Mouse (Mus musculus): Measurements from ENCODE around the gene Cacng8. TPM values are rescaled to one million over a fixed set of nuclear protein-coding genes. Genes with fewer than 3 reads are reported as not detected.

Gene Cacng8
- polyA plus RNA-seq, 1 experiment: 1.8 TPM

- 93% methylated on average over 5 of the region's 5 CpGs for WGBS
- TF ChIP-seq POLR2A (IDR thresholded peaks at IDR 0.05; ENCODE audit: low read depth, low read length): no peak
Measured at GRCm38 (mm10) chr7:3384807-3385319, 5.6 kb upstream of the Cacng8 start.

GRCm38 (mm10) chr7:3386036-3386730 lies 4.3 kb upstream of the Cacng8 start:
- Histone ChIP-seq H3K4me3 (ENCODE audit: extremely low read depth, insufficient read depth, insufficient read length) (no peak overlapping the region), H3K27me3 (ENCODE audit: control insufficient read depth, insufficient read depth, low read length) (no peaks in the 10 kb centered on the region), H3K4me1 (ENCODE audit: control insufficient read depth, insufficient read depth, insufficient read length) (no peaks in the 10 kb centered on the region), H3K27ac (ENCODE audit: insufficient read depth, low read length) (no peak overlapping the region), H3K36me3 (ENCODE audit: control insufficient read depth, insufficient read depth, low read length) (no peaks in the 10 kb centered on the region)
- TF ChIP-seq CTCF (IDR thresholded peaks at IDR 0.05; ENCODE audit: extremely low read depth, insufficient read depth, insufficient read length, insufficient replicate concordance) (no peak), POLR2A (IDR thresholded peaks at IDR 0.05; ENCODE audit: low read depth, low read length) (no peak)
- DNase-seq (ENCODE audit: low read depth in 1 of 2, low spot score in 2 of 2): no peak
- 77% methylated on average over 6 of the region's 6 CpGs for WGBS

More at GRCm38 (mm10) chr7:3384807-3385319, 5.6 kb upstream of the Cacng8 start:
- no peak for DNase-seq (ENCODE audit: low read depth in 1 of 2, low spot score in 2 of 2)
- H3K4me1 ChIP-seq (ENCODE audit: control insufficient read depth, insufficient read depth, insufficient read length): no peaks in the 10 kb centered on the region
- no peaks in the 10 kb centered on the region for H3K27me3 ChIP-seq (ENCODE audit: control insufficient read depth, insufficient read depth, low read length)
- no peaks in the 10 kb centered on the region for H3K36me3 ChIP-seq (ENCODE audit: control insufficient read depth, insufficient read depth, low read length)
- H3K4me3 ChIP-seq (ENCODE audit: extremely low read depth, insufficient read depth, insufficient read length): no peak overlapping the region
- H3K27ac ChIP-seq (ENCODE audit: insufficient read depth, low read length): no peak overlapping the region

GRCm38 (mm10) chr7:3387761-3388160 lies 2.7 kb upstream of the Cacng8 start:
- Histone ChIP-seq H3K4me3 (ENCODE audit: extremely low read depth, insufficient read depth, insufficient read length) (no peak overlapping the region), H3K27me3 (ENCODE audit: control insufficient read depth, insufficient read depth, low read length) (no peaks in the 10 kb centered on the region), H3K4me1 (ENCODE audit: control insufficient read depth, insufficient read depth, insufficient read length) (no peaks in the 10 kb centered on the region), H3K36me3 (ENCODE audit: control insufficient read depth, insufficient read depth, low read length) (no peaks in the 10 kb centered on the region), H3K27ac (ENCODE audit: insufficient read depth, low read length) (no peak overlapping the region)
- no peak for TF ChIP-seq CTCF (IDR thresholded peaks at IDR 0.05; ENCODE audit: extremely low read depth, insufficient read depth, insufficient read length, insufficient replicate concordance)
- no peak for TF ChIP-seq POLR2A (IDR thresholded peaks at IDR 0.05; ENCODE audit: low read depth, low read length)
- WGBS: 90% methylated on average over 18 of the region's 18 CpGs
- no peak for DNase-seq (ENCODE audit: low read depth in 1 of 2, low spot score in 2 of 2)

GRCm38 (mm10) chr7:3388885-3389284 lies 1.6 kb upstream of the Cacng8 start:
- no peaks in the 10 kb centered on the region for H3K27me3 ChIP-seq (ENCODE audit: control insufficient read depth, insufficient read depth, low read length)
- no peak overlapping the region for H3K27ac ChIP-seq (ENCODE audit: insufficient read depth, low read length)
- TF ChIP-seq CTCF (IDR thresholded peaks at IDR 0.05; ENCODE audit: extremely low read depth, insufficient read depth, insufficient read length, insufficient replicate concordance): no peak
- no peak for TF ChIP-seq POLR2A (IDR thresholded peaks at IDR 0.05; ENCODE audit: low read depth, low read length)
- DNase-seq (ENCODE audit: low read depth in 1 of 2, low spot score in 2 of 2): no peak
- no peaks in the 10 kb centered on the region for H3K4me1 ChIP-seq (ENCODE audit: control insufficient read depth, insufficient read depth, insufficient read length)
- no peaks in the 10 kb centered on the region for H3K36me3 ChIP-seq (ENCODE audit: control insufficient read depth, insufficient read depth, low read length)
- no peak overlapping the region for H3K4me3 ChIP-seq (ENCODE audit: extremely low read depth, insufficient read depth, insufficient read length)
- 22% methylated on average over 6 of the region's 6 CpGs for WGBS

GRCm38 (mm10) chr7:3389444-3390412 lies 755 bp upstream of the Cacng8 start:
- TF ChIP-seq CTCF (IDR thresholded peaks at IDR 0.05; ENCODE audit: extremely low read depth, insufficient read depth, insufficient read length, insufficient replicate concordance): no peak
- no peak for TF ChIP-seq POLR2A (IDR thresholded peaks at IDR 0.05; ENCODE audit: low read depth, low read length)
- Histone ChIP-seq H3K4me3 (ENCODE audit: extremely low read depth, insufficient read depth, insufficient read length) (no peak overlapping the region), H3K27me3 (ENCODE audit: control insufficient read depth, insufficient read depth, low read length) (no peaks in the 10 kb centered on the region), H3K27ac (ENCODE audit: insufficient read depth, low read length) (no peak overlapping the region), H3K36me3 (ENCODE audit: control insufficient read depth, insufficient read depth, low read length) (no peaks in the 10 kb centered on the region), H3K4me1 (ENCODE audit: control insufficient read depth, insufficient read depth, insufficient read length) (no peaks in the 10 kb centered on the region)
- DNase-seq (ENCODE audit: low read depth in 1 of 2, low spot score in 2 of 2): no peak
- 4% methylated on average over 17 of the region's 17 CpGs for WGBS

GRCm38 (mm10) chr7:3391081-3391451 lies 583 bp downstream of the Cacng8 start:
- no peaks in the 10 kb centered on the region for H3K27me3 ChIP-seq (ENCODE audit: control insufficient read depth, insufficient read depth, low read length)
- TF ChIP-seq CTCF (IDR thresholded peaks at IDR 0.05; ENCODE audit: extremely low read depth, insufficient read depth, insufficient read length, insufficient replicate concordance): no peak
- TF ChIP-seq POLR2A (IDR thresholded peaks at IDR 0.05; ENCODE audit: low read depth, low read length): no peak
- no peak overlapping the region for H3K4me3 ChIP-seq (ENCODE audit: extremely low read depth, insufficient read depth, insufficient read length)
- H3K4me1 ChIP-seq (ENCODE audit: control insufficient read depth, insufficient read depth, insufficient read length): no peaks in the 10 kb centered on the region
- no peak for DNase-seq (ENCODE audit: low read depth in 1 of 2, low spot score in 2 of 2)
- 20% methylated on average over 12 of the region's 12 CpGs for WGBS
- H3K27ac ChIP-seq (ENCODE audit: insufficient read depth, low read length): no peak overlapping the region
- H3K36me3 ChIP-seq (ENCODE audit: control insufficient read depth, insufficient read depth, low read length): no peaks in the 10 kb centered on the region
